Mouse (Mus musculus): ENCODE measurements around the gene Ugt1a7c. TPM values are rescaled to one million over a fixed set of nuclear protein-coding genes. Genes with fewer than 3 reads are reported as not detected.

Gene Ugt1a7c
- polyA plus RNA-seq, 1 experiment from 2014 or later, result 57.4 TPM

GRCm38 (mm10) chr1:88240072-88240471 lies 145.2 kb downstream of the Ugt1a7c start:
- H3K4me3 ChIP-seq (ENCODE audit: low read depth, low read length), result no peak overlapping the region
- TF ChIP-seq CTCF (IDR thresholded peaks at IDR 0.05; ENCODE audit: low read depth), result no peak
- WGBS, result 72% methylated on average over 5 of the region's 5 CpGs
- no peaks in the 10 kb centered on the region for H3K36me3 ChIP-seq (ENCODE audit: control insufficient read depth, insufficient read depth)
- no peak overlapping the region for H3K27ac ChIP-seq (ENCODE audit: low read depth, low read length)
- peaks cover 34% of the 10 kb centered on the region for H3K9me3 ChIP-seq (ENCODE audit: control insufficient read depth)
- H3K27me3 ChIP-seq (replicated peaks; ENCODE audit: control insufficient read depth, insufficient read depth, low read length), result no peaks in the 10 kb centered on the region
- no peak for ATAC-seq
- H3K9ac ChIP-seq (ENCODE audit: low read depth, low read length), result no peak overlapping the region
- H3K4me2 ChIP-seq (replicated peaks; ENCODE audit: low read depth), result no peak overlapping the region
- H3K4me1 ChIP-seq (replicated peaks; ENCODE audit: control insufficient read depth, insufficient read depth, low read length), result no peaks in the 10 kb centered on the region

- Histone ChIP-seq H3K9ac (ENCODE audit: low read depth, low read length) (no peak overlapping the region), H3K9me3 (ENCODE audit: control insufficient read depth) (peaks cover 33% of the 10 kb centered on the region), H3K36me3 (ENCODE audit: control insufficient read depth, insufficient read depth) (no peaks in the 10 kb centered on the region), H3K27me3 (replicated peaks; ENCODE audit: control insufficient read depth, insufficient read depth, low read length) (no peaks in the 10 kb centered on the region), H3K4me1 (replicated peaks; ENCODE audit: control insufficient read depth, insufficient read depth, low read length) (no peaks in the 10 kb centered on the region), H3K4me2 (replicated peaks; ENCODE audit: low read depth) (no peak overlapping the region), H3K27ac (ENCODE audit: low read depth, low read length) (no peak overlapping the region), H3K4me3 (ENCODE audit: low read depth, low read length) (no peak overlapping the region)
- no peak for TF ChIP-seq CTCF (IDR thresholded peaks at IDR 0.05; ENCODE audit: low read depth)
- 0 out of 2 replicates have a peak, but pooled peaks have one; percentile 2 for ATAC-seq
- WGBS, result 68% methylated on average over 4 of the region's 4 CpGs
These were observed 145.7 kb downstream of the Ugt1a7c start for GRCm38 (mm10) chr1:88240579-88240978.

- Histone ChIP-seq H3K9me3 (ENCODE audit: control insufficient read depth) (peaks cover 32% of the 10 kb centered on the region), H3K9ac (ENCODE audit: low read depth, low read length) (no peak overlapping the region), H3K36me3 (ENCODE audit: control insufficient read depth, insufficient read depth) (no peaks in the 10 kb centered on the region), H3K27me3 (replicated peaks; ENCODE audit: control insufficient read depth, insufficient read depth, low read length) (no peaks in the 10 kb centered on the region), H3K4me2 (replicated peaks; ENCODE audit: low read depth) (no peak overlapping the region), H3K4me3 (ENCODE audit: low read depth, low read length) (no peak overlapping the region), H3K4me1 (replicated peaks; ENCODE audit: control insufficient read depth, insufficient read depth, low read length) (no peaks in the 10 kb centered on the region), H3K27ac (ENCODE audit: low read depth, low read length) (no peak overlapping the region)
- ATAC-seq, result no peak
- WGBS, result 62% methylated on average over 5 of the region's 5 CpGs
- no peak for TF ChIP-seq CTCF (IDR thresholded peaks at IDR 0.05; ENCODE audit: low read depth)
These were observed 149.0 kb downstream of the Ugt1a7c start for GRCm38 (mm10) chr1:88243861-88244260.

GRCm38 (mm10) chr1:88245881-88246280 lies 151.0 kb downstream of the Ugt1a7c start:
- no peak for TF ChIP-seq CTCF (IDR thresholded peaks at IDR 0.05; ENCODE audit: low read depth)
- Histone ChIP-seq H3K27me3 (replicated peaks; ENCODE audit: control insufficient read depth, insufficient read depth, low read length) (no peaks in the 10 kb centered on the region), H3K4me3 (ENCODE audit: low read depth, low read length) (no peak overlapping the region), H3K27ac (ENCODE audit: low read depth, low read length) (no peak overlapping the region), H3K4me2 (replicated peaks; ENCODE audit: low read depth) (no peak overlapping the region), H3K4me1 (replicated peaks; ENCODE audit: control insufficient read depth, insufficient read depth, low read length) (no peaks in the 10 kb centered on the region), H3K9me3 (ENCODE audit: control insufficient read depth) (peaks cover 35% of the 10 kb centered on the region), H3K36me3 (ENCODE audit: control insufficient read depth, insufficient read depth) (no peaks in the 10 kb centered on the region), H3K9ac (ENCODE audit: low read depth, low read length) (no peak overlapping the region)
- ATAC-seq, result 0 out of 2 replicates have a peak, but pooled peaks have one; percentile 1
- 74% methylated on average over 6 of the region's 6 CpGs for WGBS

- H3K27me3 ChIP-seq (replicated peaks; ENCODE audit: control insufficient read depth, insufficient read depth, low read length), result no peaks in the 10 kb centered on the region
- H3K9me3 ChIP-seq (ENCODE audit: control insufficient read depth), result peaks cover 38% of the 10 kb centered on the region
- H3K9ac ChIP-seq (ENCODE audit: low read depth, low read length), result no peak overlapping the region
- no peak for TF ChIP-seq CTCF (IDR thresholded peaks at IDR 0.05; ENCODE audit: low read depth)
- H3K4me2 ChIP-seq (replicated peaks; ENCODE audit: low read depth), result no peak overlapping the region
- no peak overlapping the region for H3K4me3 ChIP-seq (ENCODE audit: low read depth, low read length)
- no peak overlapping the region for H3K27ac ChIP-seq (ENCODE audit: low read depth, low read length)
- H3K4me1 ChIP-seq (replicated peaks; ENCODE audit: control insufficient read depth, insufficient read depth, low read length), result no peaks in the 10 kb centered on the region
- no peak for ATAC-seq
- H3K36me3 ChIP-seq (ENCODE audit: control insufficient read depth, insufficient read depth), result no peaks in the 10 kb centered on the region
- 49% methylated on average over 6 of the region's 6 CpGs for WGBS
These were observed 151.5 kb downstream of the Ugt1a7c start for GRCm38 (mm10) chr1:88246386-88246785.

- H3K27me3 ChIP-seq (replicated peaks; ENCODE audit: control insufficient read depth, insufficient read depth, low read length), result no peaks in the 10 kb centered on the region
- H3K27ac ChIP-seq (ENCODE audit: low read depth, low read length), result no peak overlapping the region
- ATAC-seq, result no peak
- WGBS, result 45% methylated on average over 2 of the region's 2 CpGs
- peaks cover 45% of the 10 kb centered on the region for H3K9me3 ChIP-seq (ENCODE audit: control insufficient read depth)
- no peak for TF ChIP-seq CTCF (IDR thresholded peaks at IDR 0.05; ENCODE audit: low read depth)
- no peak overlapping the region for H3K9ac ChIP-seq (ENCODE audit: low read depth, low read length)
- no peak overlapping the region for H3K4me3 ChIP-seq (ENCODE audit: low read depth, low read length)
- H3K36me3 ChIP-seq (ENCODE audit: control insufficient read depth, insufficient read depth), result no peaks in the 10 kb centered on the region
- H3K4me2 ChIP-seq (replicated peaks; ENCODE audit: low read depth), result no peak overlapping the region
- H3K4me1 ChIP-seq (replicated peaks; ENCODE audit: control insufficient read depth, insufficient read depth, low read length), result no peaks in the 10 kb centered on the region
These were observed 152.8 kb downstream of the Ugt1a7c start for GRCm38 (mm10) chr1:88247660-88248059.

- no peak for TF ChIP-seq CTCF (IDR thresholded peaks at IDR 0.05; ENCODE audit: low read depth)
- no peak overlapping the region for H3K4me2 ChIP-seq (replicated peaks; ENCODE audit: low read depth)
- 64% methylated on average over 4 of the region's 4 CpGs for WGBS
These were observed 153.8 kb downstream of the Ugt1a7c start for GRCm38 (mm10) chr1:88248658-88249057.

More at GRCm38 (mm10) chr1:88248658-88249057, 153.8 kb downstream of the Ugt1a7c start:
- no peak for ATAC-seq
- H3K4me3 ChIP-seq (ENCODE audit: low read depth, low read length), result no peak overlapping the region
- peaks cover 43% of the 10 kb centered on the region for H3K9me3 ChIP-seq (ENCODE audit: control insufficient read depth)
- no peak overlapping the region for H3K9ac ChIP-seq (ENCODE audit: low read depth, low read length)
- H3K27me3 ChIP-seq (replicated peaks; ENCODE audit: control insufficient read depth, insufficient read depth, low read length), result no peaks in the 10 kb centered on the region
- no peaks in the 10 kb centered on the region for H3K4me1 ChIP-seq (replicated peaks; ENCODE audit: control insufficient read depth, insufficient read depth, low read length)
- H3K36me3 ChIP-seq (ENCODE audit: control insufficient read depth, insufficient read depth), result no peaks in the 10 kb centered on the region
- no peak overlapping the region for H3K27ac ChIP-seq (ENCODE audit: low read depth, low read length)
